Mouse (Mus musculus) limb, embryonic 13.5 days (tissue): ENCODE results near the gene Cenpx. TPM values are rescaled to one million over a fixed set of nuclear protein-coding genes. Genes with fewer than 3 reads are reported as not detected.
A peak's percentile ranks its signal among the peaks of the same experiment; 100 is the strongest.

Source experiments
- ATAC-seq: fragments of 200-750 bp; cut with Nextera tagmentation; 2 replicates; pipeline ENCODE4 v1.8.0; 2017; ENCODE audit warnings: low read depth, moderate number of reproducible peaks, moderate TSS enrichment; ENCODE audit not compliant: low FRiP score
- H3K27ac ChIP-seq: fragments of 300-500 bp; sonication (generic); 2 replicates; pipeline ENCODE4 v1.5.1; 2015; ENCODE audit warnings: inconsistent platforms, mild to moderate bottlenecking, moderate library complexity
- H3K27me3 ChIP-seq: fragments of 300-500 bp; sonication (generic); 2 replicates; pipeline ENCODE4 v1.6.1; 2015; ENCODE audit warnings: mild to moderate bottlenecking, inconsistent platforms
- H3K36me3 ChIP-seq: fragments of 300-500 bp; sonication (generic); 2 replicates; pipeline ENCODE4 v1.6.1; 2015; ENCODE audit warnings: inconsistent platforms, mild to moderate bottlenecking, moderate library complexity
- H3K4me1 ChIP-seq: fragments of 300-500 bp; sonication (generic); 2 replicates; pipeline ENCODE4 v1.6.1; 2015; ENCODE audit warnings: inconsistent platforms
- H3K4me2 ChIP-seq: fragments of 300-500 bp; sonication (generic); replicated peaks from 2 replicates; pipeline ENCODE4 v1.6.1; 2015; ENCODE audit warnings: inconsistent platforms, mild to moderate bottlenecking, moderate library complexity
- H3K4me3 ChIP-seq: fragments of 300-500 bp; sonication (generic); 2 replicates; pipeline ENCODE4 v1.5.1; 2015; ENCODE audit warnings: moderate library complexity, mild to moderate bottlenecking, inconsistent platforms
- H3K9ac ChIP-seq: fragments of 300-500 bp; sonication (generic); 2 replicates; pipeline ENCODE4 v1.6.1; 2015; ENCODE audit warnings: mild to moderate bottlenecking, inconsistent platforms
- H3K9me3 ChIP-seq: fragments of 300-500 bp; sonication (generic); 2 replicates; pipeline ENCODE4 v1.6.1; 2016; ENCODE audit warnings: inconsistent platforms
- WGBS: fragments of 180-500 bp; shearing (Covaris S2); methylation state at CpG from one replicate; pipeline ENCODE4 v1.1.7; 2015; 5-methylcytosine and 5-hydroxymethylcytosine counted together
- polyA plus RNA-seq: library from polyadenylated mRNA; unstranded; fragments of >200 nt; fragmentation: Nextera tagmentation; extraction: Ambion mirVana; gene quantifications from 2 replicates; pipeline ENCODE4 v1.2.1, GENCODE M21; 2015

The Cenpx gene
- polyA plus RNA-seq, 1 experiment from 2014 or later, result 139 TPM

- Histone ChIP-seq H3K4me3 (peak overlapping the region; percentile 64), H3K27me3 (peaks cover 12% of the 10 kb centered on the region), H3K36me3 (peaks cover 36% of the 10 kb centered on the region), H3K4me1 (peaks cover 28% of the 10 kb centered on the region), H3K4me2 (peak overlapping the region; percentile 99), H3K9me3 (no peaks in the 10 kb centered on the region), H3K27ac (no peak overlapping the region), H3K9ac (peak overlapping the region; percentile 76)
- 20% methylated on average over 21 of the region's 21 CpGs for WGBS
- no peak for ATAC-seq
Observed at GRCm38 (mm10) chr11:120722067-120722630, 8.6 kb upstream of the Cenpx start.

- Histone ChIP-seq H3K36me3 (peaks cover 43% of the 10 kb centered on the region), H3K9ac (peak within 1 kb of the TSS; percentile 76), H3K9me3 (no peaks in the 10 kb centered on the region), H3K4me1 (peaks cover 23% of the 10 kb centered on the region), H3K4me2 (peak within 1 kb of the TSS; percentile 99), H3K27me3 (peaks cover 12% of the 10 kb centered on the region), H3K27ac (no peak within 1 kb of the TSS; the same call in 1 of the 2 replicates), H3K4me3 (peak within 1 kb of the TSS; percentile 64)
- under 1% methylated on average over 76 of the region's 90 CpGs for WGBS
- peak; percentile 86 for ATAC-seq
Observed at GRCm38 (mm10) chr11:120721124-120722066, 7.9 kb upstream of the Cenpx start, which contains the start of gene Rac3. Gene Rac3 (plus strand): TSS chr11:120721470.

- Histone ChIP-seq H3K9ac (peak overlapping the region; percentile 76), H3K36me3 (peaks cover 51% of the 10 kb centered on the region), H3K4me1 (peaks cover 19% of the 10 kb centered on the region), H3K4me3 (peak overlapping the region; percentile 64), H3K9me3 (no peaks in the 10 kb centered on the region), H3K4me2 (peak overlapping the region; percentile 99), H3K27me3 (peaks cover 7% of the 10 kb centered on the region), H3K27ac (no peak overlapping the region)
- ATAC-seq, result 0 out of 2 replicates have a peak, but pooled peaks have one; percentile 6
- 11% methylated on average over 17 of the region's 17 CpGs for WGBS
Observed at GRCm38 (mm10) chr11:120720450-120720849, 6.9 kb upstream of the Cenpx start.

GRCm38 (mm10) chr11:120719841-120720376 is 6.4 kb upstream of the Cenpx start:
- no peaks in the 10 kb centered on the region for H3K9me3 ChIP-seq
- H3K27ac ChIP-seq, result no peak overlapping the region
- ATAC-seq, result no peak
- peaks cover 7% of the 10 kb centered on the region for H3K27me3 ChIP-seq
- 0 out of 2 replicates have a peak overlapping the region, but pooled peaks have one; percentile 99 for H3K4me2 ChIP-seq
- no peak overlapping the region for H3K4me3 ChIP-seq
- peaks cover 52% of the 10 kb centered on the region for H3K36me3 ChIP-seq
- no peak overlapping the region for H3K9ac ChIP-seq
- WGBS, result 87% methylated on average over 13 of the region's 13 CpGs
- H3K4me1 ChIP-seq, result peaks cover 20% of the 10 kb centered on the region

- H3K36me3 ChIP-seq, result peaks cover 52% of the 10 kb centered on the region
- peaks cover 7% of the 10 kb centered on the region for H3K27me3 ChIP-seq
- H3K27ac ChIP-seq, result no peak overlapping the region
- H3K4me1 ChIP-seq, result peaks cover 27% of the 10 kb centered on the region
- no peaks in the 10 kb centered on the region for H3K9me3 ChIP-seq
- 90% methylated on average over 9 of the region's 9 CpGs for WGBS
- no peak overlapping the region for H3K4me2 ChIP-seq
- 0 out of 2 replicates have a peak overlapping the region, but pooled peaks have one; percentile 35 for H3K9ac ChIP-seq
- H3K4me3 ChIP-seq, result no peak overlapping the region
- ATAC-seq, result no peak
Observed at GRCm38 (mm10) chr11:120719242-120719641, 5.7 kb upstream of the Cenpx start.

GRCm38 (mm10) chr11:120715131-120715530 is 1.6 kb upstream of the Cenpx start:
- H3K4me2 ChIP-seq, result peak overlapping the region; percentile 99
- H3K9me3 ChIP-seq, result no peaks in the 10 kb centered on the region
- H3K27ac ChIP-seq, result no peak overlapping the region
- no peaks in the 10 kb centered on the region for H3K27me3 ChIP-seq
- peaks cover 65% of the 10 kb centered on the region for H3K36me3 ChIP-seq
- H3K4me1 ChIP-seq, result peaks cover 35% of the 10 kb centered on the region
- WGBS, result 90% methylated on average over 9 of the region's 9 CpGs
- H3K9ac ChIP-seq, result peak overlapping the region; percentile 83
- ATAC-seq, result no peak
- H3K4me3 ChIP-seq, result peak overlapping the region; percentile 69; the same call in 1 of the 2 replicates

GRCm38 (mm10) chr11:120714546-120714945 is 1.0 kb upstream of the Cenpx start:
- Histone ChIP-seq H3K4me3 (peak overlapping the region; percentile 69), H3K9me3 (no peaks in the 10 kb centered on the region), H3K9ac (peak overlapping the region; percentile 83), H3K27me3 (no peaks in the 10 kb centered on the region), H3K27ac (no peak overlapping the region), H3K4me2 (peak overlapping the region; percentile 99), H3K36me3 (peaks cover 65% of the 10 kb centered on the region), H3K4me1 (peaks cover 36% of the 10 kb centered on the region)
- WGBS, result 61% methylated on average over 10 of the region's 10 CpGs
- ATAC-seq, result no peak

- peak overlapping the region; percentile 99 for H3K4me2 ChIP-seq
- peak; percentile 44 for ATAC-seq
- H3K27ac ChIP-seq, result peak overlapping the region; percentile 75; the same call in 1 of the 2 replicates
- H3K27me3 ChIP-seq, result no peaks in the 10 kb centered on the region
- peaks cover 56% of the 10 kb centered on the region for H3K36me3 ChIP-seq
- peaks cover 50% of the 10 kb centered on the region for H3K4me1 ChIP-seq
- WGBS, result under 1% methylated on average over 38 of the region's 38 CpGs
- peak overlapping the region; percentile 75 for H3K9ac ChIP-seq
- peak overlapping the region; percentile 69 for H3K4me3 ChIP-seq
- no peaks in the 10 kb centered on the region for H3K9me3 ChIP-seq
Observed at GRCm38 (mm10) chr11:120712771-120713568, 568 bp downstream of the Cenpx start.

- Histone ChIP-seq H3K4me1 (peaks cover 59% of the 10 kb centered on the region), H3K4me3 (peak overlapping the region; percentile 69; the same call in 1 of the 2 replicates), H3K9ac (peak overlapping the region; percentile 75)
Observed at GRCm38 (mm10) chr11:120711980-120712604, 1.4 kb downstream of the Cenpx start.

GRCm38 (mm10) chr11:120710672-120711071 is 2.9 kb downstream of the Cenpx start:
- peak overlapping the region; percentile 52; the same call in 1 of the 2 replicates for H3K27ac ChIP-seq
- 16% methylated on average over 5 of the region's 5 CpGs for WGBS
- H3K9me3 ChIP-seq, result no peaks in the 10 kb centered on the region
- H3K4me1 ChIP-seq, result peaks cover 73% of the 10 kb centered on the region
- H3K4me3 ChIP-seq, result no peak overlapping the region
- no peaks in the 10 kb centered on the region for H3K27me3 ChIP-seq
- no peak overlapping the region for H3K4me2 ChIP-seq
- no peak for ATAC-seq
- H3K9ac ChIP-seq, result peak overlapping the region; percentile 13; the same call in 1 of the 2 replicates
- peaks cover 33% of the 10 kb centered on the region for H3K36me3 ChIP-seq

More at GRCm38 (mm10) chr11:120711980-120712604, 1.4 kb downstream of the Cenpx start:
- Histone ChIP-seq H3K4me2 (peak overlapping the region; percentile 99), H3K27ac (no peak overlapping the region), H3K27me3 (no peaks in the 10 kb centered on the region), H3K36me3 (peaks cover 47% of the 10 kb centered on the region), H3K9me3 (no peaks in the 10 kb centered on the region)
- 50% methylated on average over 8 of the region's 8 CpGs for WGBS
- no peak for ATAC-seq

- Histone ChIP-seq H3K9me3 (no peaks in the 10 kb centered on the region), H3K4me2 (no peak overlapping the region), H3K36me3 (peaks cover 26% of the 10 kb centered on the region), H3K27me3 (no peaks in the 10 kb centered on the region), H3K4me3 (no peak overlapping the region), H3K4me1 (peaks cover 79% of the 10 kb centered on the region), H3K27ac (no peak overlapping the region), H3K9ac (0 out of 2 replicates have a peak overlapping the region, but pooled peaks have one; percentile 35)
- WGBS, result 60% methylated on average over 2 of the region's 2 CpGs
- no peak for ATAC-seq
Observed at GRCm38 (mm10) chr11:120709551-120709950, 4.0 kb downstream of the Cenpx start.
